Mouse (Mus musculus): ENCODE measurements around the gene Rmnd5b. TPM values are rescaled to one million over a fixed set of nuclear protein-coding genes. Genes with fewer than 3 reads are reported as not detected.

Rmnd5b gene
- polyA plus RNA-seq, 1 experiment from 2014 or later: 51.9 TPM

- H3K4me2 ChIP-seq (replicated peaks; ENCODE audit: low read depth, low read length): no peak overlapping the region
- 77% methylated on average over 15 of the region's 15 CpGs for WGBS
- no peak overlapping the region for H3K4me3 ChIP-seq (ENCODE audit: low read length)
- ATAC-seq (ENCODE audit: low FRiP score, low TSS enrichment): no peak
- H3K4me1 ChIP-seq (ENCODE audit: insufficient read depth, low read length): peaks cover 17% of the 10 kb centered on the region
- H3K27me3 ChIP-seq (ENCODE audit: insufficient read depth, low read length): no peaks in the 10 kb centered on the region
- H3K36me3 ChIP-seq (ENCODE audit: insufficient read depth, low read length): peaks cover 31% of the 10 kb centered on the region
- no peak overlapping the region for H3K27ac ChIP-seq (ENCODE audit: low read length)
- no peaks in the 10 kb centered on the region for H3K9me3 ChIP-seq (ENCODE audit: low read length)
- H3K9ac ChIP-seq (replicated peaks; ENCODE audit: low read length): no peak overlapping the region; the same call in 1 of the 2 replicates
These were observed 5.9 kb downstream of the Rmnd5b start for GRCm38 (mm10) chr11:51629651-51630314.

GRCm38 (mm10) chr11:51627907-51628306 lies 7.8 kb downstream of the Rmnd5b start:
- no peak overlapping the region for H3K4me3 ChIP-seq (ENCODE audit: low read length)
- no peak for ATAC-seq (ENCODE audit: low FRiP score, low TSS enrichment)
- no peak overlapping the region for H3K27ac ChIP-seq (ENCODE audit: low read length)
- no peak overlapping the region for H3K9ac ChIP-seq (replicated peaks; ENCODE audit: low read length)
- H3K36me3 ChIP-seq (ENCODE audit: insufficient read depth, low read length): peaks cover 46% of the 10 kb centered on the region
- H3K27me3 ChIP-seq (ENCODE audit: insufficient read depth, low read length): no peaks in the 10 kb centered on the region
- WGBS: 82% methylated on average over 8 of the region's 8 CpGs
- no peaks in the 10 kb centered on the region for H3K9me3 ChIP-seq (ENCODE audit: low read length)
- peaks cover 17% of the 10 kb centered on the region for H3K4me1 ChIP-seq (ENCODE audit: insufficient read depth, low read length)
- H3K4me2 ChIP-seq (replicated peaks; ENCODE audit: low read depth, low read length): no peak overlapping the region

- H3K9ac ChIP-seq (replicated peaks; ENCODE audit: low read length): no peak overlapping the region
- no peaks in the 10 kb centered on the region for H3K27me3 ChIP-seq (ENCODE audit: insufficient read depth, low read length)
- peaks cover 13% of the 10 kb centered on the region for H3K4me1 ChIP-seq (ENCODE audit: insufficient read depth, low read length)
- no peaks in the 10 kb centered on the region for H3K9me3 ChIP-seq (ENCODE audit: low read length)
- H3K36me3 ChIP-seq (ENCODE audit: insufficient read depth, low read length): peaks cover 51% of the 10 kb centered on the region
- H3K4me2 ChIP-seq (replicated peaks; ENCODE audit: low read depth, low read length): no peak overlapping the region
- WGBS: 93% methylated on average over 9 of the region's 9 CpGs
- no peak overlapping the region for H3K27ac ChIP-seq (ENCODE audit: low read length)
- ATAC-seq (ENCODE audit: low FRiP score, low TSS enrichment): no peak
- H3K4me3 ChIP-seq (ENCODE audit: low read length): no peak overlapping the region
These were observed 8.3 kb downstream of the Rmnd5b start for GRCm38 (mm10) chr11:51627425-51627824.

GRCm38 (mm10) chr11:51625187-51625820 lies 10.4 kb downstream of the Rmnd5b start:
- H3K27me3 ChIP-seq (ENCODE audit: insufficient read depth, low read length): no peaks in the 10 kb centered on the region
- H3K36me3 ChIP-seq (ENCODE audit: insufficient read depth, low read length): peaks cover 57% of the 10 kb centered on the region
- H3K9ac ChIP-seq (replicated peaks; ENCODE audit: low read length): no peak overlapping the region
- H3K9me3 ChIP-seq (ENCODE audit: low read length): no peaks in the 10 kb centered on the region
- WGBS: 78% methylated on average over 5 of the region's 5 CpGs
- H3K27ac ChIP-seq (ENCODE audit: low read length): no peak overlapping the region
- peaks cover 10% of the 10 kb centered on the region for H3K4me1 ChIP-seq (ENCODE audit: insufficient read depth, low read length)
- no peak overlapping the region for H3K4me3 ChIP-seq (ENCODE audit: low read length)
- ATAC-seq (ENCODE audit: low FRiP score, low TSS enrichment): no peak
- H3K4me2 ChIP-seq (replicated peaks; ENCODE audit: low read depth, low read length): no peak overlapping the region

- no peaks in the 10 kb centered on the region for H3K27me3 ChIP-seq (ENCODE audit: insufficient read depth, low read length)
- H3K4me2 ChIP-seq (replicated peaks; ENCODE audit: low read depth, low read length): no peak overlapping the region
- no peak overlapping the region for H3K27ac ChIP-seq (ENCODE audit: low read length)
- H3K36me3 ChIP-seq (ENCODE audit: insufficient read depth, low read length): peaks cover 56% of the 10 kb centered on the region
- 84% methylated on average over 7 of the region's 7 CpGs for WGBS
- ATAC-seq (ENCODE audit: low FRiP score, low TSS enrichment): no peak
- H3K4me3 ChIP-seq (ENCODE audit: low read length): no peak overlapping the region
- peaks cover 12% of the 10 kb centered on the region for H3K4me1 ChIP-seq (ENCODE audit: insufficient read depth, low read length)
- H3K9ac ChIP-seq (replicated peaks; ENCODE audit: low read length): no peak overlapping the region
- no peaks in the 10 kb centered on the region for H3K9me3 ChIP-seq (ENCODE audit: low read length)
These were observed 12.7 kb downstream of the Rmnd5b start for GRCm38 (mm10) chr11:51622971-51623491.

GRCm38 (mm10) chr11:51621776-51622175 lies 13.9 kb downstream of the Rmnd5b start:
- no peak overlapping the region for H3K27ac ChIP-seq (ENCODE audit: low read length)
- no peak for ATAC-seq (ENCODE audit: low FRiP score, low TSS enrichment)
- no peak overlapping the region for H3K4me3 ChIP-seq (ENCODE audit: low read length)
- peaks cover 45% of the 10 kb centered on the region for H3K36me3 ChIP-seq (ENCODE audit: insufficient read depth, low read length)
- H3K4me2 ChIP-seq (replicated peaks; ENCODE audit: low read depth, low read length): no peak overlapping the region
- H3K27me3 ChIP-seq (ENCODE audit: insufficient read depth, low read length): no peaks in the 10 kb centered on the region
- WGBS: 98% methylated on average over 2 of the region's 2 CpGs
- no peaks in the 10 kb centered on the region for H3K9me3 ChIP-seq (ENCODE audit: low read length)
- no peak overlapping the region for H3K9ac ChIP-seq (replicated peaks; ENCODE audit: low read length)
- H3K4me1 ChIP-seq (ENCODE audit: insufficient read depth, low read length): peaks cover 12% of the 10 kb centered on the region

- no peaks in the 10 kb centered on the region for H3K9me3 ChIP-seq (ENCODE audit: low read length)
- H3K4me2 ChIP-seq (replicated peaks; ENCODE audit: low read depth, low read length): peak overlapping the region; percentile 78
- H3K4me3 ChIP-seq (ENCODE audit: low read length): peak overlapping the region; percentile 96
- H3K9ac ChIP-seq (replicated peaks; ENCODE audit: low read length): peak overlapping the region; percentile 83
- H3K27ac ChIP-seq (ENCODE audit: low read length): no peak overlapping the region
- H3K36me3 ChIP-seq (ENCODE audit: insufficient read depth, low read length): peaks cover 32% of the 10 kb centered on the region
- H3K4me1 ChIP-seq (ENCODE audit: insufficient read depth, low read length): peaks cover 21% of the 10 kb centered on the region
- ATAC-seq (ENCODE audit: low FRiP score, low TSS enrichment): no peak
- WGBS: under 1% methylated on average over 11 of the region's 11 CpGs
- no peaks in the 10 kb centered on the region for H3K27me3 ChIP-seq (ENCODE audit: insufficient read depth, low read length)
These were observed 15.6 kb downstream of the Rmnd5b start for GRCm38 (mm10) chr11:51620084-51620483.

GRCm38 (mm10) chr11:51619409-51620060 lies 16.2 kb downstream of the Rmnd5b start, which contains the start of gene Nhp2:
TSS of gene Nhp2 (plus strand) at chr11:51619735.
- no peaks in the 10 kb centered on the region for H3K9me3 ChIP-seq (ENCODE audit: low read length)
- peak within 1 kb of the TSS; percentile 96 for H3K4me3 ChIP-seq (ENCODE audit: low read length)
- no peak within 1 kb of the TSS for H3K27ac ChIP-seq (ENCODE audit: low read length)
- peak within 1 kb of the TSS; percentile 78 for H3K4me2 ChIP-seq (replicated peaks; ENCODE audit: low read depth, low read length)
- peaks cover 27% of the 10 kb centered on the region for H3K36me3 ChIP-seq (ENCODE audit: insufficient read depth, low read length)
- peak; percentile 92 for ATAC-seq (ENCODE audit: low FRiP score, low TSS enrichment)
- H3K4me1 ChIP-seq (ENCODE audit: insufficient read depth, low read length): peaks cover 25% of the 10 kb centered on the region
- no peaks in the 10 kb centered on the region for H3K27me3 ChIP-seq (ENCODE audit: insufficient read depth, low read length)
- H3K9ac ChIP-seq (replicated peaks; ENCODE audit: low read length): peak within 1 kb of the TSS; percentile 83
- under 1% methylated on average over 50 of the region's 51 CpGs for WGBS

GRCm38 (mm10) chr11:51618894-51619408 lies 16.7 kb downstream of the Rmnd5b start:
- 57% methylated on average over 8 of the region's 8 CpGs for WGBS
- Histone ChIP-seq H3K4me3 (ENCODE audit: low read length) (peak overlapping the region; percentile 96), H3K4me2 (replicated peaks; ENCODE audit: low read depth, low read length) (peak overlapping the region; percentile 78), H3K4me1 (ENCODE audit: insufficient read depth, low read length) (peaks cover 25% of the 10 kb centered on the region), H3K9ac (replicated peaks; ENCODE audit: low read length) (no peak overlapping the region), H3K9me3 (ENCODE audit: low read length) (no peaks in the 10 kb centered on the region), H3K27me3 (ENCODE audit: insufficient read depth, low read length) (no peaks in the 10 kb centered on the region), H3K36me3 (ENCODE audit: insufficient read depth, low read length) (peaks cover 21% of the 10 kb centered on the region), H3K27ac (ENCODE audit: low read length) (no peak overlapping the region)
- peak; percentile 47 for ATAC-seq (ENCODE audit: low FRiP score, low TSS enrichment)

Data from kidney, embryonic 16.5 days (tissue).